Mouse (Mus musculus) right cerebral cortex, postnatal 14 days (tissue): ENCODE results near the gene Dennd4a.

Experiments used
- DNase-seq: peaks from one replicate; pipeline ENCODE4 v3.0.0; 2022

Gene Dennd4a

DNA sequence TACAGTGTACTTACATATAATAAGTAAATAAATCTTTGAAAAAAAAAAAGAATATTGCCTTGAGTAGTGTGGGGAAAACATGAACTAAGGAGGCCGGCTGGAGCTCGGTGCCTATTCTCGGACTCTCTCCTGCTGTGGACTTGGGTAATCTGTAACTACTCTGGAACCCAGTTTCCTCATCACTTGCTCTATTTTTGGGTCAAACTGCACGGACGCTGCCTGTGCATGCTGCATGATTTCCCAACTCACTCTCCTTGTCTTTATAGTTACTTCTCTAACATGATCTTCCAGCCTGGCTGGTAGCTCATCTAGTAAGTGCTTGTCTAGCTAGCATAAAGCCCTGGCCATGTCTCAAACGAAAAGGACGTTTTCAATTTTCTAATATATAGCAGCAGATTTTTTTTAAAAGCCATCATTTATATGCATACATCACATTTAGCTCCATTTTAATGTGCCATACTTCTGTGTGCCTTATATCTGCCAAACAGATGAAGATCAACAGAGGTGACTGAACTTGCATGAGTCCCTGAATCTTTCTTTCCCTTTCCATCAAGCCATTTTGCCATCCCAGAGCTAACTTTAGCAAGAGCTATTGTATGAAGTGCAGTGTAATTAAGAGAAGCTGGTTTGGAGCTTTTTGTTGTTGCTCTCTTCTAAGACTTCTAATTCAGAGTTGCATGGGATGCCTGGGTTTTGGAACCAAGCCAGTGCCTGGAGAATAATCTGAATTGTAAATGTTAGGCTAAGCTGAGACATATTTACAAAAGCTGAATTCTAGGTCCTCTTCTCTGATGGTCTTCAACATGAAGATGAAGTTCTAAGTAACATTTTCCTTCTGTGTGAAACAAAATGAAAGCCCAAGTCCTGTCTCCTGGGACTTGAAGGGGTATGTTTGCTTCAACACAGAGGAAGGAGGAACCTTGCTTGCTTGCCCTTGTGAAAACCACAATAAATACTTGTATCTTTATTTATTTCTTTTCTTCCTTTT, 20.2 kb upstream of the Dennd4a start:
- DNase-seq: no peak

DNA sequence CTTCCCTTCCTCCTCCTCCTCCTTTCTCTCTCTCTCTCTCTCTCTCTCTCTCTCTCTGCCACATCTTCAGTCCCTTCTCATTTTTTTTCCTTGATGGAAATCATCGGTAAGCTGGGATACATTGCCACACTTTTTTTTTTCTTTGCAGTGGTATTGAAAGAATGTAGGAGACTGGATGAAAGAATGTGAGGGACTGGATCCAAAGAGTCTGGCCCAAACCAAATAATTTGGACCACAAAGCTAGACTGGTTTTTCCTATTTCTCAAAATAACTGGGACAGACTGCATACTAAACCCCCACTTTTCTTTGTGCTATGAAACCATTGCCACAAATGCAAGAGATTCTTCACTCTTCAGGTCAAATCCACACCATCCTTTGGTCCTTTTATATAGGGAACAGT, 19.5 kb upstream of the Dennd4a start:
- no peak for DNase-seq

DNA sequence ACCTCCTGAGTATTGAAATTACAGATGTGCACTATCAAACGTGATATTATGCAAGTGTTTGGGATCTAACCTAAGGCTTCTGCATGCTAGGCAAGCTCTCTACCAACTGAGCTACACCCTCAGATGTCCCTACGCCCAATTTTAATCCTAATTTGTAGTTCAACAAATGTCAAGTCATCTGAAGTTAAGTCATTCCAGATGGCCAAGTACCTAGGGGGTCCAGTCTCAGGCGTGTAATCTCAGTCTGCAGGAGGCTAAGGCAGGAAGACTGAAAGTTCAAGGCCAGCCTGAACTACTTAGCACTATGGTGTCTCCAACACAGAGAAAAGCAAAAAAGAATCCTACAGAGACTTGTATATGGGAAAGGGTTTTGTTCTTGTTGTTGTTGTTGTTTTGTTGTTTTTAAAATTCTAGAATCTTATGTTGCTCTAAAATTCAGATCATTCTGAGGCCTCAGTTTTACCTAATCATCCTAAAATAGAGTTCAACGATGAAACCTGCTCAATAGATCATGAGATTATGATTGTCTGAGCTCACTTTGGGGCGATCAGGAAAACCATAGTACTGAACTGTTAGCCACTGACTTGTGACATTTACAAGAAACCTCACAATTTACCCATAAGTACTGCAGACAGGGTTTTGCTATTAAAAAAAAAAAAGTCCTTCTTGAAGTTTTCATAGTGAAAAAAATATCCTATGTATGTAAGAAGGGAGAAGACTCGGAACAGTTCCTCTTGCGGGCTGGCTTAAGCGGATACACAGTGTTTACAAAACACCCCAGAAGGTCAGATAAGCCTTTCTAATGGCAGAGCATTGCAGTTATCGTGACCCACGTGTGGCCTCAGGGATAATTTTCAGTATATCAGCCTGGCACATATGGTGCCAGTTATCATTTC, 18.5 kb upstream of the Dennd4a start:
- DNase-seq: no peak

DNA sequence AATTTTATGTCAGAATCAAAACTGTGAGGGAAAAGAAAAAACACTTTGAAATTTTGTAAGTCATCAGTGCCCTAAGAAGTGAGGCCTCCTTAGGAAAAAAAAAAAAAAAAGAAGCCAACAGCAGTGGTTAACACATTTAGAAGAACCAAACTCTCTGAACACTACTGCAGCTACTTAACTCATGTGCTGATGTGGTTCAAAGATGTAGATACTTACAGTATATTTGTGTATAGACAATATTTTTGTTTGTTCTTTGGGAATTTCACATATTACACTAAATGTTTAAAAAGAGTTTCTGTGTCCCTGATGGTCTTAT, 17.9 kb upstream of the Dennd4a start:
- no peak for DNase-seq

DNA sequence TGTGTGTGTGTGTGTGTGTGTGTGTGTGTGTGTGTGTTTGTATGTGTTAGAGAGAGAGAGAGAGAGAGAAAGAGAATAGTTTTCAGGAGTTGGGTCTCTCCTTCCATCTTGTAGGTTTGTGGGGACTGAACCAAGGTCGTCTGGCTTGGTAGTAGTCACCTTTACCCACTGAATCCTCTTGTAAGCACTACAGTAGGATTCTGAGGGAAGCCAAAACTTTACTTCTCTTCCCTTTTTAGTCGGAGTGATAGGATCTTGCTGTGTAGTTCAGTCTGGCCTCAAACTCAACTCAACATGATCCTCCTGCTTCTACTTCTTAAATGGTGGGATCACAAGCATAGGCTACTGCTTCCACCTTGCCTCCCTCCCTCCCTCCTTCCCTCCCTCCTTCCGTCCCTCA, 17.3 kb upstream of the Dennd4a start:
- DNase-seq: no peak

DNA sequence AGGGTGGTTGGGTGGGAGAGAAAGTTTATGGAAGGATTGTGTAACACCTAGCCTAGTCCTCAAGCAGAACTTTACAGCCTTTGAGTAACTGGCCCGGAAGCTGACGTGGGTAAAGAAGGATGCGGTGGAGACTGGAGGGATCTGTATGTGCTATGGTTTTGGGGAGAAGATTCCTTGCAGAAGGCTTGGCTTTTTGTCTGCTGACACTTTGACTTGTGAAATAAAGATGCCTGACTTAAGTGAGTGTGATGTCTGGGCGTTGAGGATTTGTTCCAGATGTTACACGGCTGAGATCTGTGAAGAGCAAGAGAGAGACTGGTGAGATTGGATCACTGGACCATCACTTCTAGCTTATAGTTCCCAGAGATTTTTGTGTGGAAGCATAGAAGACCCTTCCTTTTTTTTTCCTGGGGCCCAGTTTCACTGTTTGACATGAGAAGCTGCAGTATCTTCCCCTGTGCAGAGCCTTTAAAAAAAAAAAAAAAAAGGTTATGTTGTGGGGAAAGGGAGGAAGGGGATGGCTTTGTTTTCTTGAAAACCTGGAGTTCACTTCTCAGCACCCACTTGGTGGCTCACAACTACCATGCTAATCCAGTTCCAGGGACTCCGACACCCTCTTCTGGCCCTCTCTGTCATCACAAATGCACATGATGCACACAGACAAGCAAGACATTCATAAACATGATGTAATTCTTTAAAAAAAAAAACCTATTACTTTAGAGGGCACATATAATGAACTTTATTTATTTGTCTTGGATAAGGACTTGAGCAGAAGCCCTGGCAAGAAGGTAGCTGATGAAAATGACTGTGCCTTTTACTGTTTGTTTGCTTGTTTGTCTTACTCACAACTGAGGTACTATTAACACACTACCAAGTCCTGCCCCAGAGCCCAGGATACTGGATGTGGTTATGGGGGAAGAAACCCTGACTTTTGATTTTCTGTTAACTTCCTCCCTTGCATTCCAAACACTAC, 16.4 kb upstream of the Dennd4a start:
- no peak for DNase-seq

DNA sequence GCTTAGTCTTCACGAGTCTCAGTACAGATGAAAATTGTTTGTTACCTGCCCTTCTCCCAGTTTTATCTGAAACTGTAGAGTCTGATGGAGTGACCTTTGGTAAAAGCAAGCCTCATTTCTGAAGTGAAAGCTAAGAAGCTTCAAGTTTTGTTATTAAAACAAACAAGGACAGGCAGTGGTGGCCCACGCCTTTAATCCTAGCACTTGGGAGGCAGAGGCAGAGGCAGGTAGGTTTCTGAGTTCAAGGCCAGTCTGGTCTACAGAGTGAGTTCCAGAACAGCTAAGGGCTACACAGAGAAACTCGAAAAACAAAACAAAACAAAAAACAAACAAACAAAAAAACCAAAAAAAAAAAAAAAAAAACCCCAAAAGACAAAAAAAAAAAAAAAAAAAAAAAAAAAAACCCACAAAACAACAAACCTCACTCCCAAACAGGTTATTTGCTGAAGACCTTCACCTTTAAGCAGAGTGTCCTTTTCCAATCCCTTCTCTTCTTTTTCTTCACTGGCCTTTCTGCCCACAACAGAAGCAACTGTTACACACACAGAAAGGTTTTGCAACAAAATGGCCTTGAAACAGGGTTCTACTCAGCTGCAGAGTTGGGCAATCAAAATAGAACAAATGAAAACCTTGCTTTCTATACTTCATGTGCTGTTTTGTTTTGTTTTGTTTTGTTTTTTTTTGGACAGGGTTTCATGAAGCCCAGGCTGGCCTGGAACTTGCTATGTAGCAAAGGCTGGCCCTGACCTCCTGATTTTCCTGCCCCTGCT, 15.1 kb upstream of the Dennd4a start:
- DNase-seq: no peak

DNA sequence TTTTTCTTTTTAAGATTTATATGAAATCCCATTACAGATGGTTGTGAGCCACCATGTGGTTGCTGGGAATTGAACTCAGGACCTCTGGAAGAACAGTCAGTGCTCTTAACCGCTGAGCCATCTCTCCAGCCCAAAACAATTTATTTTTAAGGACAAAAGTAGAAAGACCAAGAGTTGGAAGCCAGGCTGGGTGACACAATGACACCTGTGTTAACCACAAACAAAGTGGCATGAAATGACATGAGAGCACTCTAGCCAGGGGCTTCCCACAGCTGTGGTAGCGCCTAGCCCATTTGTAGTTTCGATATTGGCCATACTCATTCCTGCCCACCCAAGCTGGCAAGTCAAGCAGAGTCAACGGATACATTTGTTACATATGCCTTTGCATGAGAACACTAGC, 13.7 kb upstream of the Dennd4a start:
- DNase-seq: no peak

DNA sequence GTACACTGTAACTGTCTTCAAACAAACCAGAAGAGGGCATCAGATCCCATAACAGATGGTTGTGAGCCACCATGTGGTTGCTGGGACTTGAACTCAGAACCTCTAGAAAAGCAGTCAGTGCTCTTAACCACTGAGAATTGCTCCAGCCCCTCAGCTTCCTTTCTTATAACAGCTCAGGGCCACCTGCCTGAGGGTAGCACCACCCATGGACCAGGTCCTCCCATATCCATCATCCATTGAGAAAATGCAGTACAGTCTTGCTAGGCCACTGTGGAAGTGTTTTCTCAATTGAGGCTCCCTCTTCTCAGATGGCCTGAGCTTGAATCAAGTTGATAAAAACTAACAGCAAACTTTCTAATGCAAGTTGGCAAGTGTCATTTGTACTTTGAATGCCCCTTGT, 13.0 kb upstream of the Dennd4a start:
- no peak for DNase-seq

DNA sequence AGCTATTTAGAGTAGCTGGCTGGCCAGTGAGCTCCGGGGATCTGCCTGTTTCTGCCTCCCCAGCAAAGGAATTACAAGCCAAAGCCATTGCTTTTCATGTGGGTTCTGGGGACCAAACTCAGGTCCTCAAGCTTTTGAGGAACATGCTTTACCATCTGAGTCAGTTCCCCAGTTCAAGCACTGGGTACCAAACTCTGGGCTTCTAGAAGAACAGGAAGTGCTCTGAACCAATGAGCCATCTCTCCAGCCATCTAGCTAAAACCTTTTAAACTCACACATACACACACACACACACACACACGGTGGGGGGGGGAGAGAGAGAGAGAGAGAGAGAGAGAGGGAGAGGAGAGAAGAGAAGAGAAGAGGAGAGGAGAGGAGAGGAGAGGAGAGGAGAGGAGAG, 12.3 kb upstream of the Dennd4a start:
- DNase-seq: no peak

DNA sequence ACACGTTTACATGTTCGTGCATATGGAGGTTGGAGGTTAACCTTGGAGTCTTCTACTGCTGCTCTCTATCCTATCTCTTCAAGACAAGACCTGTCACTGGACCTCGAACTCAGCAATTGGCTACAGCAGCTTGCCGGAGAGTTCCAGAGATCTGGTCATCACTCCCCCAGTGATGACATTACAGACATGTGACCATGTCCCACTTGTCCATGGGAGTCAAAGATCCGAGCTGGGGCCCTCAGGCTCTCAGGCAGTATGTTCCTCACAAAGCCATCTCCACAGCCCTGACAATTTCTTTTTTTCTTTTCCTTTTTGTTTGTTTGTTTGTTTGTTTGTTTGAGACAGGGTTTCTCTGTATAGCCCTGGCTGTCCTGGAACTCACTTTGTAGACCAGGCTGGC, 11.6 kb upstream of the Dennd4a start:
- no peak for DNase-seq

DNA sequence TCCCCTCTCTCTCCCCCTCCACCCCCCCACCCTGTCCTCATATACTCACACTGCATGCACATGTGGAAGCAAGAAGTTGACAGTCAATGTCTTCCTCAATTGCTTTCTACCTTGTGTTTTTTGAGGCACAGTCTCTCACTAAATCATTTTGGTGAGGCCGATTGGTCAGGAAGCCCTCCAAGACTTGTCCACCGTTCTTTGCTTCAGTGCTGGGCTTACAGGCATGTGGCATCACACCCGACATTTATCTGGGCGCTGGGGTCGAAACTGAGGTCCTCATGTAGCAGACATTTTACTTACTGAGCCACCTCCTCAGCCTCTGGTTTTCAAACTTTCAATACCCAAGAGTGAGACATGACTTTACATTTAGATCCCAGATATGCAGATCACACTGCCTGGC, 8.6 kb upstream of the Dennd4a start:
- DNase-seq: no peak

DNA sequence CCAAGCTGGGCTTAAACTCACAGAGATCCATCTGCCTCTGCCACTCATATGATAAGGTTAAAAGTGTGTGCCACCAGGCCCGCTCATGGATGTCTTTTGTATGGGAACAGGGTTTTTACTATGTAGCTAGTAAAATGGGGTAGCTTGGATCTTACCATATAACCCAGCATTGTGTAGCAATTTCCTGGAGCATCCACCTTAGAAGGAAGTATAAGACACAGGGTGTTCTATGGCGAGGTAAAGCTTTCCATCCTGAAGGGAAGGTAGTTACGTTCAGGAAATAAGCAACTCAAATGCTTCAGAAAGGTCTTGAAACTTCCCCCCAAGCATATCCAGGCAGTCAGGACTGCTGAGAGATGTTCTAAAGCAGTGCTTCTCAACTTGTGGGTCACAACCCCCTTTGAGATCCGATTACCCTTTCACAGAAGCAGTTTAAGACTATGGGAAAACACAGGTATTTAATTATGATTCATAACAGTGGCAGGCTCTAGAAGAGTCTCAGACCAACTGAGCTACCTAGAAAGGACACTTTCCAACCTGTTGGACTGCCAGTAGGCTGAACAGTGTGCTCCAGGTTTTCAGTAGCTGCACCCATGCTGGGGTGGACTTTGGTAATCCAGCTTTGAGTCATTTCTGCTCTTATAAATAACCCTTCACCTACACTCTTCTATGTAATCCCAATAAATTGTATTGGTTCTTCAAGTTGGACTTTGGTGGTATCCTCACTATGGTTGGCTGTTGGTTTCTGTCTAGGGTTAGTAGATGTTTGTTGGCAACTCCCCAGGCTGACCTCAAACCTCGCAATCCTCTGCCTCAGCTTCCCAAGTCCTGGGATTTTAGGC, 7.5 kb upstream of the Dennd4a start:
- no peak for DNase-seq

DNA sequence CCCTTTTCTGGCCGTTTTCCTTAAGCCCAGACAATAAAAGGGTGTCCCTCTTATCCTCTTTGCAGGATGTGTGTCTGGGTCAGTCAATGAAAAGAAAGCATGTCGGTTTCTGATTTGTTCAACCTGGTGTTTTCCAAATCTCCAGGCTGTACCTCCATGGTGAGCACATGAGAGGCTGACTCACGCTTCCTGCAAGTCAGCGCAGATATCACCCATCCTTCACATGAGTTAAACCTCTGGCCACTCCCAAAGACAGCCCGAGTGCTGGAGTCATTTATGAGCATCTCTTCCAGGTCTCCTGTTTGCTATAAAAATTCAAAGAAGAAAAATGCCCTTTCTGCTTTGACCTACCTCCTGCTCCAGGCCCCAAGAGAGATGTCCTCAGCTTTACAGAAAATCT, 5.3 kb upstream of the Dennd4a start:
- DNase-seq: no peak

DNA sequence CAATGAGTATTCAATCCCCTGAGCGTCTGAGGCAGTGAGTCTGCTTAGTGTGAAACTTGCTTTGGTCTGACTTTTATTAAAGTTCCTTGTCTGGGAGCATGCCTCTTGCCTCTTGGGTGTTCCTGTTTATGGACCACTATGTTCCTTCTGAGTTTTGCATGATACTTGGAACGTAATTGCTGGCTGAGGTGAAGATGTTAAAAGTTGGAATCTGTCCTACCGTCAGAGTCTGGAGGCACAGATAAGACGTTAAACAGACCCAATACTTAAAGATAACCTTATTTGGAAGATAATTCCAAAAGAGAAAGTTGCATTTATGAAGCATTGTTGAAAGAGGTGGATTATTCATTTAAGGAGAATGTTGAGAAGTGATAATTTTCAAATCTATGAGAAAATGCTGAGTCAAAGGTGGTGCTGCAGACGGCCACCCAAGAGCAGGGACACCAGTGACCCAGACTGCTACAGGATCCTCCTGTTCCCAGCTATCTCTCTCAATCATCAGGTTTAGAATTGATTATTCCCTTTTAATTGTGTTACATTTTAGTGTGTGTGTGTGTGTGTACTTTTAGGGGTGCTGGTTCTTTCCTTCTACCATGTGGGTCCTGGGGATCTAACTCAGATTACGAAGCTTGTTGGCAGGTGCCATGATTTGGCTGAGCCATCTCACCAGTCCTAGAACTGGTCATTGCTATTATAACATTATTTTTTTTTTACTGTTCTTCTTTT, 4.6 kb upstream of the Dennd4a start:
- no peak for DNase-seq

DNA sequence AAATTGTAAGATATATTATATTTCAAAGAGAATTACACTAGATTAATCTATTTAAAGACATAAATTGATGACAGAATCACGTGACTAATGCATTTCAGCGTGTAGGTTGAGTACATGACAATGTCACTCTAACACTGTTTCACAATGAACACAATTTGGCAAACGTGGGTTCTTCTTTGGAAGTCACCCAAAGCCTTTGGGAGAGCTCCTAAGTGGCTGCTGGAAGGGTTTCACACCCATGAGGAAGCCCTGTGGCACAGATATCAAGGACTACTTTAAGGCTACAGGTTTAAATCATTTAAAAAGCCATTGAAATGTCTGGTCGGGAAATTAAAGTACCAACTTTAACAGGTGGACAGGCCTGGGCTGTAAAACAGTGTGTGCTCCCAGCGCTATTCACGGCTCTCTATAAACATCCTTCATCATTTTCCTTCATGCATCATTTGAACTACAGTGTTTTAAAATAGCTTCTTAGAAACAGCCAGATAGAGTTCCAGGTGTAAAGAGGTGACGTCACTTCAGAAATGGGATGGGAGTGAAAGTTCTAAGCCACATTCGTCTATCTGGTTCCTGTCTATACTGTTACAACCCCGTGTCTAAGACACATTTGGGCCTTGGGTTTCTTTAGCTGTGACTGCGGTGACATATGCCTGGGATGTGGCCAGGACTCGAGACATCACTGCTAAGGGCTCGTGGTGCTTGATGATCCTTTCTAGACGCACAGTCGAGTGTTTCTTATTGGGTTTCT, 3.9 kb upstream of the Dennd4a start:
- DNase-seq: no peak

DNA sequence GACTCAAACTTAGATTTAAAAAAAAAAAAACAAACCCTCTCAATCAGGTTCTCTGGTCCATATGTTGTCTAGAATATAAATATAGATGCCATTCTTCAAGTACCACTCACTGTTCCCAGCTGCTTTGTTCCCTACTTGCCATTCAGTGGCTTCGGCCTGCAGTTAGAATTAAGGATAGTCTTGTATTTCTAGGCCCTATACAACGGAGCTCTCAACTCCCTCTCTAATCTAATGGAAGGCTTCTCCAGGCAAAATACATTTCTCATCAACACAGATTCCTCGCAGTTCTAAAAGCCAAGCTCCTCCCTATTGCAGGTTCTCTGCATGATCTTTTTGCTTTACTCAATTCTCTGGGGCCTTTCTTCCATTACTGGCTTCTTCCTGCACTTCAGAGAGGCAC, 1.3 kb upstream of the Dennd4a start:
- no peak for DNase-seq

DNA sequence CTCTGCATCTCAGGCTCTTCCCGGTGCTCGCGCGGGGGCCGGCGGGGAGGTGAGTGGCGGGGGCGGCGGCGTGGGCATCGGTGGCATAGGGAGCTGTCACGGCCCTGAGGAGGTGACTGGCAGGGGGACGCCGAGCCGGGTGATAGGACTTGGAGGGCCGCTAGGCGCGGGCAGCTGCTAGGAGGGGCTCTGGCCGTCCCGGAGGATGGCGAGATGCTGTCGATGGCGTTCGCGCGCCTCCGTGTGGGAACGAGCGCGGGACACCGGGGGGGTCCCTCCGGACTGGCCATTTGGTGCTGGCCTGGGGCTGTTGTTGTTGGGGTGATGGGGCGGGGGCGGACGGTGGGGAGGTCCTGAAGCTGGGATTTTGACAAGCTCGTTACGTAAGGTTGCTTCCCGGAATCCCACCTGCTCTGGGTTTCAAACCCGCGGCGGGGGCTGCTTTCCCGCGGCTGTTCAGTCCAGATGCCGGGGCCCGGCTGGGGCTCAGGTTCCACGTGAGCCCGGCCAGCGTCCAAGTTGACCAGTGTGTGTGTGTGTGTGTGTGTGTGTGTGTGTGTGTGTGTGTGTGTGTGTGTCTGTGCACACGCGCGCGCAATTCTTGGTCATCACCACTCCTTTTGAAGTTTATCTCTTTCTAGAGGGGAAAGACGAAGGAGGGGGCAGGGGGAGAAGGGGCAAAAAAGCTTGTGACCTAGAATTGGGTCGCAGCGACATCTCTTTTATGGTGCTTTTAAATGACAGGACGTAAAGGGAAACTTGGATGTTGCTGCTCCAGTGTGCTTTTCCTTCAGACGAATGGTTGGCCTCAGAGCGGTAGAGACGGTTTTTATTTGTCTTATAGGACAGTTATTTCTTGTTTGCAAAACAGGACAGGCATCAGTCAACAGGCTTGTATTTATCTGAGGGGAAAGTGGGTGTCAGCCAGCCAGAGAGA, 666 bp downstream of the Dennd4a start:
- DNase-seq: peak; percentile 67
